Mouse (Mus musculus) liver, embryonic 12.5 days (tissue): ENCODE measurements around the gene Pnpla1. TPM values are rescaled to one million over a fixed set of nuclear protein-coding genes. Genes with fewer than 3 reads are reported as not detected.
"Not testable (repeated sequence)": the region's sequence is repeated elsewhere in the genome, so short reads cannot be mapped to it uniquely, and the experiment has no call there.

Experiments
- ATAC-seq: fragments of 200-750 bp; cut with Nextera tagmentation; 2 replicates; pipeline ENCODE4 v1.8.0; 2017; ENCODE audit warnings: moderate number of reproducible peaks, mild to moderate bottlenecking, moderate library complexity
- H3K27ac ChIP-seq: fragments of 300-500 bp; sonication (generic); 2 replicates; pipeline ENCODE4 v1.5.1; 2016; ENCODE audit warnings: mild to moderate bottlenecking
- H3K27me3 ChIP-seq: fragments of 300-500 bp; sonication (generic); replicated peaks from 2 replicates; pipeline ENCODE4 v1.6.1; 2016; ENCODE audit warnings: mild to moderate bottlenecking, moderate library complexity
- H3K36me3 ChIP-seq: fragments of 300-500 bp; sonication (generic); 2 replicates; pipeline ENCODE4 v1.6.1; 2016; ENCODE audit warnings: mild to moderate bottlenecking, moderate library complexity
- H3K4me1 ChIP-seq: fragments of 300-500 bp; sonication (generic); 2 replicates; pipeline ENCODE4 v1.6.1; 2016
- H3K4me2 ChIP-seq: fragments of 300-500 bp; sonication (generic); 2 replicates; pipeline ENCODE4 v1.6.1; 2016; ENCODE audit warnings: mild to moderate bottlenecking, moderate library complexity
- H3K4me3 ChIP-seq: fragments of 300-500 bp; sonication (generic); 2 replicates; pipeline ENCODE4 v1.5.1; 2016; ENCODE audit warnings: mild to moderate bottlenecking, moderate library complexity
- H3K9ac ChIP-seq: fragments of 300-500 bp; sonication (generic); 2 replicates; pipeline ENCODE4 v1.6.1; 2016; ENCODE audit warnings: mild to moderate bottlenecking, moderate library complexity
- H3K9me3 ChIP-seq: fragments of 300-500 bp; sonication (generic); replicated peaks from 2 replicates; pipeline ENCODE4 v1.6.1; 2016; ENCODE audit warnings: mild to moderate bottlenecking, moderate library complexity
- WGBS: fragments of 180-500 bp; shearing (Covaris S2); methylation state at CpG from one replicate; pipeline ENCODE4 v1.1.7; 2016; ENCODE audit not compliant: insufficient replicate concordance; 5-methylcytosine and 5-hydroxymethylcytosine counted together
- polyA plus RNA-seq: library from polyadenylated mRNA; unstranded; fragments of >200 nt; fragmentation: Nextera tagmentation; extraction: Ambion mirVana; gene quantifications from 2 replicates; pipeline ENCODE4 v1.2.1, GENCODE M21; 2016

The Pnpla1 gene
- not detected in 2 replicates for polyA plus RNA-seq

DNA sequence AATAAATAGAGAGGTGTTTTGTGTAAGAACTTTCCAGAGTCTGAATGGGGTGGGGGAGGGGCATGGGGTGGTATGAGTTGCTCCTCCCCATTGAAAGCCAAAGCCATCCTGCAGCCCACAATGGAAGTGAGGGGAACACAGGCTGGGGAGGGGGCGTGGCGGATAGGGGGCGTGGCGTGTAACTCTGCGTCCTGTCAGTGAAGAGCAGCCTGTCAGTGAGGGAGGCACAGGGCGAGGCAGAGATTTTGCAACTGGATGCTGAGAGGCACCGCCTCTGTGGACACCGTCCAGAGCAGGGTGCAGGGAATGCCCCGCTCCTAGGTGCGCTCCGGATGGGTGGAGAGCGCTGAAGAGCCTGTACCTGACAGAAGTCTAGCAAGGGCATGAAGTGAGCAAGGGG, at the start of gene Pnpla1:
TSS of gene Pnpla1 (plus strand) at position 207 of the 400 bp plus-strand sequence.
- no peak within 1 kb of the TSS for H3K4me2 ChIP-seq
- H3K27ac ChIP-seq: no peak within 1 kb of the TSS
- no peak within 1 kb of the TSS for H3K4me3 ChIP-seq
- H3K9me3 ChIP-seq: peaks cover 4% of the 10 kb centered on the region; the same call in 1 of the 2 replicates
- 0 out of 2 replicates have a peak, but pooled peaks have one; percentile 13 for ATAC-seq
- H3K4me1 ChIP-seq: 0 out of 2 replicates have a peak, but pooled peaks cover 8% of the 10 kb centered on the region
- H3K36me3 ChIP-seq: no peaks in the 10 kb centered on the region
- no peak within 1 kb of the TSS for H3K9ac ChIP-seq
- WGBS: 31% methylated on average over 12 of the region's 12 CpGs
- peaks cover 36% of the 10 kb centered on the region for H3K27me3 ChIP-seq

DNA sequence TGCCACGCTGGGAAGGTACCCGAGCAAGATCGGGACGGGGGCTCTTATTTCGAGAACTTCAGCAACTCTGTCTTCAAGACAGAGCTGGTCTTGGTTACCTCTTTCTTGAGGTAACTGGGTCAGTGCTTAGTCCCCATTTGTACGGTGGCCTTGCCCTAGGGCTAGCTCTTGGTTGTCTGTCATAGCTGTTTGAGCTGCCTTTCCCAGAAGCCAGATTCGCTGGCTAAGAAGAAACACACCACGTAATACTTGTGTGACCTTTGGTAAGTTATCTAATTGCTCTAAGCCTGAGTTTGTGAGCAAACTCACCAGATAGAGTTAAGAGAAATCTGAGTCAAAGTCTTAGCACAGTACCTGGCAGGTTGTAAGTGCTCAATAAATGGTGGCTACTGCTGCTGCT, 49.5 kb upstream of the Pnpla1 start:
- Histone ChIP-seq H3K4me2 (peak overlapping the region; percentile 65), H3K9me3 (no peaks in the 10 kb centered on the region), H3K27ac (peak overlapping the region; percentile 89), H3K36me3 (peaks cover 100% of the 10 kb centered on the region), H3K9ac (peak overlapping the region; percentile 52), H3K27me3 (no peaks in the 10 kb centered on the region), H3K4me3 (peak overlapping the region; percentile 27), H3K4me1 (peaks cover 89% of the 10 kb centered on the region)
- WGBS: 81% methylated on average over 8 of the region's 8 CpGs
- ATAC-seq: no peak

GRCm38 (mm10) chr17:28809175-28809831, 48.9 kb upstream of the Pnpla1 start:
- WGBS: 47% methylated on average over 10 of the region's 10 CpGs
- peak overlapping the region; percentile 62 for H3K9ac ChIP-seq
- H3K4me2 ChIP-seq: peak overlapping the region; percentile 65
- no peaks in the 10 kb centered on the region for H3K27me3 ChIP-seq
- peak overlapping the region; percentile 27 for H3K4me3 ChIP-seq
- H3K4me1 ChIP-seq: peaks cover 86% of the 10 kb centered on the region
- peak overlapping the region; percentile 89 for H3K27ac ChIP-seq
- peaks cover 100% of the 10 kb centered on the region for H3K36me3 ChIP-seq
- ATAC-seq: peak; percentile 96
- H3K9me3 ChIP-seq: no peaks in the 10 kb centered on the region

DNA sequence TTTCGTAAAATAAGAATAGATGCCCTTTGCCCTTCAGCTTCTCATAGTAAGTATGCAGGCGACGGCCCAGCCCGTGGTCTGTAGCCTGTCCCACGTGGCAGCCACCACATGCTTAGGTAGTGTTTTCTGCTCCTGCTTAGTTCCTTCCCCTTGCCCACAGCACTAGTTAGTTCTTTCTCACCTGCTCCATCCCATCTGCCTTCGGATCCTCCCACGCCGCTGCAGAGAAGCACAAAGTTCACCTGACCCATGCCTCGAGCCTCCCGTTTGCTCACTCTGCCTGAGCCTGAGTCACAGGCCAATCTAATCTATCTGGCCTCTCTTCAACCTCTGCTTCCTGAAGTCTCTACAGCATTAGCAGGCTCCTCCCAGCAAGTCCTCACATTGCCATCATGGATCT, 45.9 kb upstream of the Pnpla1 start:
- 77% methylated on average over 10 of the region's 10 CpGs for WGBS
- Histone ChIP-seq H3K4me1 (peaks cover 72% of the 10 kb centered on the region), H3K4me3 (no peak overlapping the region), H3K9me3 (no peaks in the 10 kb centered on the region), H3K4me2 (no peak overlapping the region), H3K27ac (peak overlapping the region; percentile 55), H3K27me3 (no peaks in the 10 kb centered on the region), H3K9ac (no peak overlapping the region), H3K36me3 (peaks cover 99% of the 10 kb centered on the region)
- ATAC-seq: no peak

DNA sequence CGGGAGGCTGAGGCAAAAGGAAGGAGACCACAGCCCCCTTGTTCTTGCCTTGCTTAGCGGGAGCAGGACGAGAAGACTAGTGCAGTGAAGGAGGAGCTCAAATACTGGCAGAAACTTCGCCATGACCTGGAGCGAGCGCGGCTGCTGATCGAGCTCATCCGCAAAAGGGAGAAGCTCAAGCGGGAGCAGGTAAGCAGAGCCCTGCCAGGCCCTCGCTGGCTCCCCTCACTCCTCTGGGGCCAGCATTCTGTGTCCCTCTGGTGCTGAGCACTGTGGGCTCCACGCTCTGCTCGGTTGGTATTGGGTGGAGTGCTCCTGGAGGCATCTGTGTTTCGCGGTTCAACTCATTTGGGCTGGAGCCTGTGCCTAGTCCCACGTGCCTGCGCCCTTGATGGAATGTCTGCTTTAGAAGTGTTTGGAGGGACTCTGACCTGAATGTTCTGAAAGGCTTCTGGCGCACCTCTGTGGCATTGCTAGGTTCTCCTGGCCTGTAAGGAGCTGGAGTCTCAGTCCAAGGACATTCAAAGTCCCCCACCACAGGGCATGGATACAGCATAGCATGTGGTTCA, 43.6 kb upstream of the Pnpla1 start:
- ATAC-seq: no peak
- peaks cover 99% of the 10 kb centered on the region for H3K36me3 ChIP-seq
- no peaks in the 10 kb centered on the region for H3K27me3 ChIP-seq
- WGBS: 92% methylated on average over 18 of the region's 18 CpGs
- peak overlapping the region; percentile 19; the same call in 1 of the 2 replicates for H3K9ac ChIP-seq
- H3K4me3 ChIP-seq: no peak overlapping the region
- peaks cover 60% of the 10 kb centered on the region for H3K4me1 ChIP-seq
- no peak overlapping the region for H3K4me2 ChIP-seq
- no peaks in the 10 kb centered on the region for H3K9me3 ChIP-seq
- H3K27ac ChIP-seq: peak overlapping the region; percentile 63

DNA sequence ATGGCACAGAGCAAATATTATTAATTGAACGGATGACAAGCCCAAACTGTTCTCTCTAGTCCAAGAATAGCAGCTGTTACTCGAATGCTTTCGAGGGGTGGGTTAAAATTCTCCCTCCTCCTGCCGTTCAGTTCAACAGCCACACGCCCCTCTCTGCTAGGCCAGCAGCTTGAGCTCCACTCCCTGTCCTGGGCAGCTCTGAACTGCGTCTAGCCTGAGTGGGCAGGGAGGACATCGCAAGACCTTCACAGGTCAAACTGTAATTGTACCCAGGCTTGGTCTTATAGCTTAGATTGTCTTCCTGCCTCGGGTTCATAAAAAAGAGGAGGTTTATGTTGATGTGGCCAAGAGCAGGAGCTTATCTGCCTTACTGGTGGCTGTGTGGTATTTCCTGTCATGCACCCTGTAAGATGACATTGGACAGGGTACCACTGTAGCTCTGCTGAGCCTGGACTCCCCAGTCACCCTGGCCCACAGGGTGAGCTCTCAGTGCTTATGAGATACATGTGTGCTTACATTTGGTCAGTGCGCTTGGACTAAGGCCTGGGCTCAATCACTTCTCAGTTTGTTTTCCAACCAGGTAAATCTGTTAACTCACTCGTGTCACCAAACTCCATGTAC, 42.7 kb upstream of the Pnpla1 start:
- Histone ChIP-seq H3K9me3 (no peaks in the 10 kb centered on the region), H3K4me2 (no peak overlapping the region), H3K9ac (no peak overlapping the region), H3K4me1 (peaks cover 57% of the 10 kb centered on the region), H3K27me3 (no peaks in the 10 kb centered on the region), H3K4me3 (no peak overlapping the region), H3K36me3 (peaks cover 99% of the 10 kb centered on the region), H3K27ac (peak overlapping the region; percentile 63; the same call in 1 of the 2 replicates)
- WGBS: 74% methylated on average over 10 of the region's 10 CpGs
- no peak for ATAC-seq

DNA sequence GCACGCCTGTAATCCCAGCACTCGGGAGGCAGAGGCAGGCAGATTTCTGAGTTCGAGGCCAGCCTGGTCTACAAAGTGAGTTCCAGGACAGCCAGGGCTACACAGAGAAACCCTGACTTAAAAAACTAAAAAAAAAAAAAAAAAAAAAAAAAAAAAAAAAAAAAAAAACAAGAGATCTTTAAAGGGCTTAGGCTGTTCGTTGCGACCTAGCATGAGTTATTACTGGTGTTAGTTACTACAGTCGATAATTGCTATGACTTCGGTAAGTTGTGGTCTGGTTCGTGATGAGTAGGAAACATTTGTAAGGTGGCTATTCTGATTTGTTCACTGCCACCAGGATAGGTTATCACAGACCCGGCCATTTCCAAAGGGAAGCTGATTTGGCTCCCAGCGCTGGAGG, 41.9 kb upstream of the Pnpla1 start:
- not testable (repeated sequence) for H3K27me3 ChIP-seq, ATAC-seq, H3K4me2 ChIP-seq, H3K9me3 ChIP-seq, H3K4me3 ChIP-seq, H3K9ac ChIP-seq, H3K27ac ChIP-seq
- 87% methylated on average over 10 of the region's 10 CpGs for WGBS
- Histone ChIP-seq H3K36me3 (peaks cover 99% of the 10 kb centered on the region), H3K4me1 (peaks cover 57% of the 10 kb centered on the region)

DNA sequence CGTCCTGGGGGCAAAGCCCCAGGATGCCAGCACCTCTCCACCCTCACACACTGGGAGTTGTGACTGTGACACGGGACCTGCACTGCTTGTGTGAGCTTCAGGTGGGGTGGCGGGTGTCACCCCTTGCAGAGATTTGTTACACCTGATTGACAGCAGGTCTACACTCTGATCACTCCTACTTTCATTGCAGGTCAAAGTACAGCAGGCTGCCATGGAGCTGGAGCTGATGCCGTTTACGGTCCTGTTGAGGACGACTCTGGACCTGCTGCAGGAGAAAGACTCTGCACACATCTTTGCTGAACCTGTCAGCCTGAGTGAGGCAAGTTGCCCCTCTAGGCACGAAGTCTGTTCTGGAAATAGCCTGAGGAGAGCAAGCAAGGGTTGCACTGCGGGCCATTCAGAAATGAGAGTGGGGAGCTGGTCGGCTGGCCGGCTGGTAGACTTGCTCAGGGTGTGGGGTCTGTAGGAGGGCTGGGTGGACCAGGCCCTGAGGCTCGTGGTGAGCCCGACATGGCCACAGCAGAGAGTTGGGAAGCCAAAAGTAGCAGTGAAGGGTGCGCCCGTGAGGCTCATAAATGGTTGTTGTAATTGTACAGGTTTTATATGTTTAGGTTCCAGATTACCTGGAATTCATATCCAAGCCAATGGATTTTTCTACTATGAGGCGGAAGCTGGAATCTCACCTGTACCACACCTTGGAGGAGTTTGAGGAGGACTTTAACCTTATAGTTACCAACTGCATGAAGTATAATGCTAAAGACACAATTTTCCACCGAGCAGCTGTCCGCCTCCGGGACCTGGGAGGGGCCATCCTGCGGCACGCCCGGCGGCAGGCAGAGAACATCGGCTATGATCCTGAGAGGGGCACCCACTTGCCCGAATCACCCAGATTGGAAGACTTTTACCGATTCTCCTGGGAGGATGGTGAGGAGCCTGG, 41.1 kb upstream of the Pnpla1 start:
- H3K4me1 ChIP-seq: peaks cover 60% of the 10 kb centered on the region
- H3K4me2 ChIP-seq: no peak overlapping the region
- no peaks in the 10 kb centered on the region for H3K9me3 ChIP-seq
- no peak overlapping the region for H3K4me3 ChIP-seq
- H3K36me3 ChIP-seq: peaks cover 99% of the 10 kb centered on the region
- H3K27ac ChIP-seq: peak overlapping the region; percentile 67; the same call in 1 of the 2 replicates
- 92% methylated on average over 25 of the region's 25 CpGs for WGBS
- H3K27me3 ChIP-seq: no peaks in the 10 kb centered on the region
- H3K9ac ChIP-seq: no peak overlapping the region
- ATAC-seq: no peak

- no peaks in the 10 kb centered on the region for H3K27me3 ChIP-seq
- 79% methylated on average over 2 of the region's 2 CpGs for WGBS
- H3K4me3 ChIP-seq: no peak overlapping the region
- peaks cover 69% of the 10 kb centered on the region for H3K4me1 ChIP-seq
- ATAC-seq: no peak
- no peaks in the 10 kb centered on the region for H3K9me3 ChIP-seq
- H3K27ac ChIP-seq: peak overlapping the region; percentile 98
- H3K36me3 ChIP-seq: peaks cover 99% of the 10 kb centered on the region
- no peak overlapping the region for H3K9ac ChIP-seq
- no peak overlapping the region for H3K4me2 ChIP-seq
Observed at GRCm38 (mm10) chr17:28820189-28820588, 38.0 kb upstream of the Pnpla1 start.

- Histone ChIP-seq H3K4me3 (peak overlapping the region; percentile 56), H3K27ac (peak overlapping the region; percentile 98), H3K4me2 (peak overlapping the region; percentile 73), H3K4me1 (peaks cover 89% of the 10 kb centered on the region), H3K36me3 (peaks cover 100% of the 10 kb centered on the region), H3K9ac (peak overlapping the region; percentile 81), H3K27me3 (no peaks in the 10 kb centered on the region), H3K9me3 (no peaks in the 10 kb centered on the region)
- 49% methylated on average over 13 of the region's 13 CpGs for WGBS
- peak; percentile 100 for ATAC-seq
Observed at GRCm38 (mm10) chr17:28823004-28823745, 35.0 kb upstream of the Pnpla1 start.

DNA sequence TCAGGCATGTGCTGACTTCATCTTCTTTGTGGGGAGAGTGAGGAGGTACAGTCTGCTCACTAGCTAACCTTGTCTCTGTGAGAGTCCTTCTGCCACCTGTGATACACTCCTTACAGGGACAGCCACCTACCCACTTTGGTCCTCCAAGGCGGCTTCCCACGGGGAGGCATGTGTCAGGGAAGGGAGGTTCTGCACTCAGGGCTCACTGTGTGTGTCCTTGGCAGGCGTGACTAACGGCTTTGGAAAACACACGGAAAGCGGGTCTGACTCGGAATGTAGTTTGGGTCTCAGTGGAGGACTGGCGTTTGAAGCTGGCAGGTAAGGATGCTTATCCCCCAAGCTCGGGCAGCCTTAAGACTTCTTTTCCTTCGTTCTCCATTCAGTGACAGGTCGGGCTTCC, 34.5 kb upstream of the Pnpla1 start:
- no peaks in the 10 kb centered on the region for H3K27me3 ChIP-seq
- 63% methylated on average over 11 of the region's 11 CpGs for WGBS
- H3K4me1 ChIP-seq: peaks cover 89% of the 10 kb centered on the region
- peak overlapping the region; percentile 56 for H3K4me3 ChIP-seq
- peak overlapping the region; percentile 73 for H3K4me2 ChIP-seq
- peak overlapping the region; percentile 98 for H3K27ac ChIP-seq
- peaks cover 100% of the 10 kb centered on the region for H3K36me3 ChIP-seq
- no peaks in the 10 kb centered on the region for H3K9me3 ChIP-seq
- peak overlapping the region; percentile 81 for H3K9ac ChIP-seq
- ATAC-seq: no peak
